ENCODE assay signal across 28 mouse cellular contexts in genomic region chr15:92763303-92763702, GRCm38 (mm10).
"Had no signal": no experiment of that assay in that cellular context is flagged by ENCODE, and none has a peak within 500 bp of the region (broad histone marks: within the 10 kb centered on the region; RNA-seq: fewer than 3 reads in every experiment).

No protein-coding gene starts in this region.

- H3K36me3 ChIP-seq: embryonic facial prominence, embryonic 10.5 days; embryonic facial prominence, embryonic 12.5 days; embryonic facial prominence, embryonic 13.5 days; embryonic facial prominence, embryonic 15.5 days; forebrain, embryonic 10.5 days; forebrain, embryonic 12.5 days; forebrain, embryonic 15.5 days had no signal

- H3K9me3 ChIP-seq: embryonic facial prominence, embryonic 10.5 days; embryonic facial prominence, embryonic 12.5 days; embryonic facial prominence, embryonic 13.5 days; embryonic facial prominence, embryonic 15.5 days; forebrain, embryonic 10.5 days; forebrain, embryonic 12.5 days; forebrain, embryonic 13.5 days; forebrain, embryonic 15.5 days had no signal

- ATAC-seq: forebrain, embryonic 13.5 days; forebrain, embryonic 14.5 days; forebrain, embryonic 15.5 days; forebrain, embryonic 16.5 days; forebrain, postnatal 0 days had no signal

- H3K4me3 ChIP-seq: embryonic facial prominence, embryonic 10.5 days; embryonic facial prominence, embryonic 12.5 days; embryonic facial prominence, embryonic 13.5 days; embryonic facial prominence, embryonic 15.5 days; erythroblast, embryonic 14.5 days; forebrain, embryonic 10.5 days; forebrain, embryonic 12.5 days; forebrain, embryonic 13.5 days; forebrain, embryonic 15.5 days; gastrocnemius, adult 2 months; heart, adult 2 months had no signal

- H3K4me2 ChIP-seq: embryonic facial prominence, embryonic 12.5 days; embryonic facial prominence, embryonic 13.5 days; embryonic facial prominence, embryonic 15.5 days; forebrain, embryonic 12.5 days; forebrain, embryonic 13.5 days; forebrain, embryonic 15.5 days had no signal

- H3K27ac ChIP-seq: embryonic facial prominence, embryonic 10.5 days; embryonic facial prominence, embryonic 12.5 days; embryonic facial prominence, embryonic 13.5 days; embryonic facial prominence, embryonic 15.5 days; forebrain, embryonic 10.5 days; forebrain, embryonic 12.5 days; forebrain, embryonic 13.5 days; forebrain, embryonic 15.5 days; gastrocnemius, adult 2 months; heart, adult 2 months had no signal

- H3K9ac ChIP-seq: embryonic facial prominence, embryonic 12.5 days; embryonic facial prominence, embryonic 13.5 days; embryonic facial prominence, embryonic 15.5 days; forebrain, embryonic 12.5 days; forebrain, embryonic 13.5 days; forebrain, embryonic 15.5 days; forebrain, postnatal 0 days had no signal

- H3K4me1 ChIP-seq: embryonic facial prominence, embryonic 10.5 days; embryonic facial prominence, embryonic 12.5 days; embryonic facial prominence, embryonic 13.5 days; embryonic facial prominence, embryonic 15.5 days; forebrain, embryonic 12.5 days; forebrain, embryonic 13.5 days; forebrain, embryonic 15.5 days had no signal

- H3K27me3 ChIP-seq: embryonic facial prominence, embryonic 12.5 days; embryonic facial prominence, embryonic 13.5 days; embryonic facial prominence, embryonic 15.5 days; forebrain, embryonic 12.5 days; forebrain, embryonic 13.5 days; forebrain, embryonic 15.5 days had no signal

- DNase-seq: cerebellum, adult 2 months; cerebellum, adult 8-10 months; cerebellum, adult 9-10 months; cerebellum, adult 9-11 months; cerebellum, postnatal 10 days; cerebellum, postnatal 14 days; cerebellum, postnatal 25 days; cerebellum, postnatal 36 days; embryo, embryonic 11 days; forebrain, postnatal 0 days; gastrocnemius, adult 2 months; gastrocnemius, postnatal 10 days; gastrocnemius, postnatal 14 days; gastrocnemius, postnatal 25 days; gastrocnemius, postnatal 36 days; heart, adult 18-20 months; heart, adult 2 months had no signal
